Mouse (Mus musculus) embryonic facial prominence, embryonic 13.5 days (tissue): Measurements from ENCODE around the gene Mydgf. TPM values are rescaled to one million over a fixed set of nuclear protein-coding genes. Genes with fewer than 3 reads are reported as not detected.

Experiments
- ATAC-seq: fragments of 200-750 bp; cut with Nextera tagmentation; 2 replicates; pipeline ENCODE4 v1.8.0; 2017; ENCODE audit warnings: low read depth; ENCODE audit not compliant: insufficient number of reproducible peaks, insufficient read depth, low FRiP score, low TSS enrichment
- H3K27ac ChIP-seq: fragments of 300-500 bp; sonication (generic); 2 replicates; pipeline ENCODE4 v1.5.1; 2015; ENCODE audit warnings: moderate library complexity, mild to moderate bottlenecking, inconsistent platforms
- H3K27me3 ChIP-seq: fragments of 300-500 bp; sonication (generic); 2 replicates; pipeline ENCODE4 v1.6.1; 2015; ENCODE audit warnings: mild to moderate bottlenecking, inconsistent platforms
- H3K36me3 ChIP-seq: fragments of 300-500 bp; sonication (generic); 2 replicates; pipeline ENCODE4 v1.6.1; 2015; ENCODE audit warnings: mild to moderate bottlenecking, inconsistent platforms
- H3K4me1 ChIP-seq: fragments of 300-500 bp; sonication (generic); 2 replicates; pipeline ENCODE4 v1.6.1; 2015; ENCODE audit warnings: inconsistent platforms
- H3K4me2 ChIP-seq: fragments of 300-500 bp; sonication (generic); 2 replicates; pipeline ENCODE4 v1.6.1; 2015; ENCODE audit warnings: moderate library complexity, mild to moderate bottlenecking, inconsistent platforms
- H3K4me3 ChIP-seq: fragments of 300-500 bp; sonication (generic); 2 replicates; pipeline ENCODE4 v1.5.1; 2015; ENCODE audit warnings: mild to moderate bottlenecking, inconsistent platforms
- H3K9ac ChIP-seq: fragments of 300-500 bp; sonication (generic); 2 replicates; pipeline ENCODE4 v1.6.1; 2015; ENCODE audit warnings: mild to moderate bottlenecking, inconsistent platforms
- H3K9me3 ChIP-seq: fragments of 300-500 bp; sonication (generic); 2 replicates; pipeline ENCODE4 v1.6.1; 2016; ENCODE audit warnings: inconsistent platforms
- WGBS: fragments of 180-500 bp; shearing (Covaris S2); methylation state at CpG from one replicate; pipeline ENCODE4 v1.1.7; 2015; ENCODE audit warnings: mixed read lengths; 5-methylcytosine and 5-hydroxymethylcytosine counted together
- polyA plus RNA-seq: library from polyadenylated mRNA; unstranded; fragments of >200 nt; fragmentation: Nextera tagmentation; extraction: Ambion mirVana; gene quantifications from 2 replicates; pipeline ENCODE4 v1.2.1, GENCODE M21; 2015

The Mydgf gene
- polyA plus RNA-seq, 1 experiment from 2014 or later, result 91.0 TPM

DNA sequence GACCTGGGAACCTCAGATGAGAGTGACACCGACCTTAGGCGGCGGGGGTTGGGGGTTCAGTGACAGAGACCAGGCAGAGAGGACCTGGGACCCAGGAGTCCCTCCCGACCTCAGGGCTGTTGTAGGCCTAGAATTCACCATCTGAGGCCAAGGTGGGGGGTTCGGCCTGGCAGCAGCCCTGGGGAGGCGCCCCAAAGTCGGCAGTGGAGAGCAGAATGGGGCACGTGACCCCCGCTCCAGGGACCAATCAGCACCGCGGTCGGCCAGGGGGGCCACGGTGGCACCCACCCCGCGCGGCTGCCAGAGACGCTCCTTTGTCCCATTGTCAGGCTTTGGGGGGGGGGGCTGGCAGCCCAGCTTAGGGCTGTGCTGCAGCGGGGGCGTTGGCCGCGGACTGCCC, 44.4 kb downstream of the Mydgf start:
- Histone ChIP-seq H3K9ac (peak overlapping the region; percentile 77), H3K9me3 (no peaks in the 10 kb centered on the region), H3K4me2 (peak overlapping the region; percentile 96), H3K36me3 (no peaks in the 10 kb centered on the region), H3K27me3 (peaks cover 80% of the 10 kb centered on the region), H3K27ac (no peak overlapping the region), H3K4me1 (peaks cover 35% of the 10 kb centered on the region), H3K4me3 (peak overlapping the region; percentile 75)
- WGBS, result 8% methylated on average over 20 of the region's 21 CpGs
- ATAC-seq, result no peak

DNA sequence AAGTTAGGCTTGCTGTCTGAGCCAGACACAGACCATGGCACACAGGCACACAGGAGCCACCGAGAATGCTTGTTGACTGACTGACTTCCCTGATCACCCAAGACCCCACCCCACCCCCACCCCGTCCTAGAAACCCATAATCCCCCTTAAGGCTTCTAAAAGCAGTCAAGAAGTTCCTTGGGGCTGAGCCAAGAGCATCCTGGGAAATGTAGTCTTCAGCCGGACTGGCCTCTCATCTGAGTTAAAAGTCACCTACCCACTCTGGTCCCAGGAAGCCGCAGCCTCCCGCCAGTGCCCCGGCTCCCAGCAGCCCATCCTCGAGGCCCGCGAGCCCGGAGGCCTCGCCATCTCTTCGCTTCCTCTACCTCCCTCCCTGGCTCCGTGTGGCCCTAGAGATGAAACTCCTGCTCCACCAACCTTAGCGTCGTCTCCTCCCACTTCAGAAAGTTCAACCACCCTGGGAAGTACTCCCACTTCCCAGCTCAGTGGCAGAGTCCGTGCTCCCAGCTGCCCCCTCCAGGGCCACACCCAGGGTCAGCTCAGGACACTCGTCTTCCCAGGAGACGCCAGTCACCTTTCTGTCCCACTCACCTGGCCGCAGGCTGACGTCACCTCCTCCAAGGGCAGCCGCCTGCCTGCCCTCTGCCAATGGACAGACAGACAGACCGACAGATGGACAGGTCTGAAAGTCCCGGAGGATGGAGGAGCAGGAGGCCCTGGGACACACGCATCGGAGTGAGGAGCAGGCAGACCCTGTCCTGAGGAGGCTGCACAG, 45.7 kb downstream of the Mydgf start:
- Histone ChIP-seq H3K4me3 (peak overlapping the region; percentile 12; the same call in 1 of the 2 replicates), H3K4me2 (peak overlapping the region; percentile 96), H3K9ac (peak overlapping the region; percentile 32; the same call in 1 of the 2 replicates), H3K4me1 (peaks cover 44% of the 10 kb centered on the region), H3K9me3 (no peaks in the 10 kb centered on the region), H3K27ac (no peak overlapping the region), H3K27me3 (peaks cover 66% of the 10 kb centered on the region), H3K36me3 (no peaks in the 10 kb centered on the region)
- ATAC-seq, result no peak
- WGBS, result 16% methylated on average over 25 of the region's 25 CpGs

DNA sequence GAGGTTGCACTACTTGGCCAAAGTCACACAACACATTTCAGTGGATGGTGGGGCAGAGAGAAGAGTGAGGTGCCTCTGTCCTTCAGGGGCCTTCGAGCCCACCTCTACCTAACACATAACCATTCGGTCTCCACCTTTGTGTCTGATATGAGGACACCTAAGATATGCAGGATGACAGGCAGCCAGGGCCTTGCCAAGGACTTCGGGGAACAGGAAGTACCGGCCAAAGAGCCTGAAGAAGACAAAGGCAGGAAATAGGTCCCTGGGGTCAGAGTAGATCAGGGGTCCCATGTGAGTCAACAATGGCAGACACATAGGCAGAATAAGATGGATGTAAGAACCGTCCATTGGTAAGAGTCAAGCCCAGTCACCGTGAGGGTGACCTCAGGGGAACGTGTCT, 47.2 kb downstream of the Mydgf start:
- Histone ChIP-seq H3K4me2 (no peak overlapping the region), H3K27ac (no peak overlapping the region), H3K4me1 (peaks cover 36% of the 10 kb centered on the region), H3K27me3 (peaks cover 52% of the 10 kb centered on the region), H3K9ac (no peak overlapping the region), H3K9me3 (no peaks in the 10 kb centered on the region), H3K36me3 (no peaks in the 10 kb centered on the region), H3K4me3 (no peak overlapping the region)
- WGBS, result 85% methylated on average over 7 of the region's 7 CpGs
- ATAC-seq, result no peak

DNA sequence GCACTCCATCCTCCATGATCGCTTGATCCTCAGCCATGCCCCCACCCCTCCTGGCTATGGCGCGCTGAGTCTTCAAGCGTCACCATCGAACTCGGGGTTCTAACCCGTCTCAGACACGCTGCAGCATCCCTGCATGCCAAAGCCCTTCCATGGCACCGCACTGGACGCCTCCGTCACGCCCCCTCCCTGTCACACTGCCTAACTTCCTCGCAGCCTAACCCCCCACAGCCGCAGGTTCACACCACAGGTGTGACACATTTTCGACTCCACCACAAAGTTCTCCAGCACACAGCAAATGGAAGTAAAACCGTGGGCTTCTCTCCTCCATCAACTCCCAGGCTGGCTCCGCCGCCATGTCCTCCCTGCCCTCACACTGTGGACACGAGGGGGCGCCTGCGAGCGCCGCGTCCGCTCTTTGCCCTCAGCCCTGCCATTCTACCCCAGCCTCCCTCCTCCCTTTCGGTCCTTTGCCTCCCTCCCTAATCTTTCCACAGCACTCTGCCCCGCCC, 49.2 kb downstream of the Mydgf start:
- peaks cover 31% of the 10 kb centered on the region for H3K27me3 ChIP-seq
- H3K4me3 ChIP-seq, result peak overlapping the region; percentile 36
- H3K9ac ChIP-seq, result peak overlapping the region; percentile 53
- no peaks in the 10 kb centered on the region for H3K9me3 ChIP-seq
- 3% methylated on average over 27 of the region's 27 CpGs for WGBS
- peak overlapping the region; percentile 64 for H3K4me2 ChIP-seq
- no peak for ATAC-seq
- H3K4me1 ChIP-seq, result peaks cover 34% of the 10 kb centered on the region
- H3K27ac ChIP-seq, result no peak overlapping the region
- peaks cover 12% of the 10 kb centered on the region; the same call in 1 of the 2 replicates for H3K36me3 ChIP-seq

DNA sequence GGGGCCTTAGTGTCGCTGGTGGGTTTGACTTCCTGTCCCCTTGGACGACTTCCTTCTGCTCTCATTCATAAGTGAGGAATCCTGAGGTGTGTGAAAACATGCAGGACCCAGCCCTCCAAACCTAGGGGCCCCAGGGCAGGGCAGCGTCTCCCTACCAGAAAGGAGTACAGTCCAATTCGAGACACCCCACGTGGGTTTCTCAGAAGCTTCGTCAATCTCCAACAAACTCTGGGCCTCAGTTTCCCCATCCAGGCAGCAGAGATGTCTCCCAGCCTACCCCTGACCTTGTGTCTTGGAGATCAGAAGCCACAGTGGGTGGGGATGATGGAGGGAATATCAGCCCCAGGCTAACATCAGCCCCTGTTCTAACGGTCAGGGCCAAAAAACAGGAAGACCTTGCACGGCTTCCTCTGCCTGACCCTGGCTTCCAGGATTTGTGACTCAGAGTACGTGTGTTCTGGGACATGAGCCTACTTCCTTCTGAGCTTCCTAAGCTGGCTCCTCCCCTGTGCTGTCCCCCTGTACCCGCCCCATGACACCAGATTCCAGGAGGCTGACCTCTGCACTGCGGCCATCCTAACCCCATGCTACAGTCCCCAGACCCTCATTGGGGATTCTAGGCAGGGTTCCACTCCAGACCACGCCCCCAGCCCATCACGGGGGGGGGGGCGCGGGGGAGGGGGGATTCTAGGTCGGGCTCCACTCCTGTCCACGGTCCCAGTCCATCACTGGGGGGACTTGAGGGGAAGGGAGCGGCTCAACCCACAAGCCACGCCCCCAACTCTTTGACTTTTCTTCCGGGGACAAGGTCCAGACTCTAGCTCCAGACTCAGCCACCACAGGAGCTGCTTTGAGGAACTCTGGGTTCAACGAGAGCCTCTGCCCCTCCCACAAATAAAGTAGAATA, 50.0 kb downstream of the Mydgf start:
- H3K36me3 ChIP-seq, result peaks cover 12% of the 10 kb centered on the region; the same call in 1 of the 2 replicates
- H3K4me1 ChIP-seq, result peaks cover 26% of the 10 kb centered on the region
- H3K9me3 ChIP-seq, result no peaks in the 10 kb centered on the region
- H3K4me2 ChIP-seq, result peak overlapping the region; percentile 64
- peaks cover 23% of the 10 kb centered on the region for H3K27me3 ChIP-seq
- 18% methylated on average over 19 of the region's 21 CpGs for WGBS
- ATAC-seq, result peak; percentile 32; the same call in 1 of the 2 replicates
- H3K4me3 ChIP-seq, result peak overlapping the region; percentile 36
- peak overlapping the region; percentile 53; the same call in 1 of the 2 replicates for H3K9ac ChIP-seq
- H3K27ac ChIP-seq, result peak overlapping the region; percentile 45

DNA sequence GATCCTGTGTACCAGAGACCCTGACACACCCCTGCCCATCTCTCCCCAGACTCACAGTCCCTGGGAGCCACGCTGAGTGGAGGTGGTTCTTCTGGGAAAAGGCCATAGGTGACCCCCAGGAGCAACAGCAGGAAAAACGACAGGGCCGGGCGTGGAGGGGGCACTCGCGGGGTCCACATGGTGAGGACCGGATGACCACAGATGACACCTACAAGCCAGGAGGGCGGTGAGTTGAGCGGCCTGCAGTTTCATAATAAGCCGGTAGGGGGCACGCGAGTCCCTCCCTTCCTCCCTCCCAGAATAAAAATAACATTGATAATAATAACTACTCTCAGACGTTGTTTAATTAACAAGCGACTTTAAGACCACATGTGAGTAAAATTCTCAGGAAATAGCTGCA, 51.1 kb downstream of the Mydgf start:
- WGBS, result 3% methylated on average over 14 of the region's 14 CpGs
- Histone ChIP-seq H3K4me3 (no peak overlapping the region), H3K4me1 (peaks cover 20% of the 10 kb centered on the region), H3K9ac (0 out of 2 replicates have a peak overlapping the region, but pooled peaks have one; percentile 11), H3K9me3 (no peaks in the 10 kb centered on the region), H3K27me3 (peaks cover 14% of the 10 kb centered on the region), H3K27ac (no peak overlapping the region), H3K36me3 (peaks cover 16% of the 10 kb centered on the region; the same call in 1 of the 2 replicates), H3K4me2 (no peak overlapping the region)
- no peak for ATAC-seq

DNA sequence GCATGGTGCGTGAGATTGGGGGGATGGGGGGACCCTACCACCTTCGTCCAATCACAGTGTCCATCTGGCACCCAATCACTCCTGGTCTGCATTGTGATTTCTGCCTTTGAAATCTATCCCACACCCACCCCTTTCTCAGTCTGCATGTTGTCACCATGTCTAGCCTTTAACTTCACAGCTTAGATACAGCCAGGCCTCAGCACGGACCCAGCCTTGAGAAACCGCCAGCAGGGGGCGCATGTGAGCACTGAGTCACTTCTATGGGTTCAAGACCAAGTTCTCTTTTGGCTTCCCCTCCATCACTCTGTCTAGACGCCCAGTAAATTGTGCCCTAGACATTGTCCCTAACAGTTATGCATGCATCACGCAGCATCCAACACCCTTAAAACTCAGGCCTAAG, 51.9 kb downstream of the Mydgf start:
- H3K4me1 ChIP-seq, result peaks cover 20% of the 10 kb centered on the region
- peaks cover 16% of the 10 kb centered on the region; the same call in 1 of the 2 replicates for H3K36me3 ChIP-seq
- H3K9ac ChIP-seq, result no peak overlapping the region
- H3K27ac ChIP-seq, result no peak overlapping the region
- no peak for ATAC-seq
- no peak overlapping the region for H3K4me3 ChIP-seq
- WGBS, result 38% methylated on average over 7 of the region's 7 CpGs
- no peak overlapping the region for H3K4me2 ChIP-seq
- H3K27me3 ChIP-seq, result peaks cover 7% of the 10 kb centered on the region
- no peaks in the 10 kb centered on the region for H3K9me3 ChIP-seq

DNA sequence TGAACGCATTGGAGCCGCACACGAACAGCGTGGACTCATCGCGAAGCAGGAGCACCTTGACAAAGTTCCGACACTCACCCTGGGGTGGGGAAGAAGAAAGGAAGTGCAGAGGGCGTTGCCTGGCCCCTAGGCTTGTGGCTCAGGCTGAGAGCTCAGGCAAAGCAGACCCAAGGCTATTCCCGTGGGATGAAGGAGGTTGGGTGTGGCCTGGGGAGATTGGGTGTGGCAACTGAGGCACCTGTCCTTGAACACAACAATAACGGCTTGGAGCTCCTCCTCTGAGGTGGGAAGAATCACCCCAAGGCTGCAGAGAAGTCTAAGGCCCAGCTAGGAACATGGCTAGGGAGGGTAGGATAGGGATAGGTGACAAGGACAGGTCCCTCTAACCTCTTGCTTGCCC, 52.6 kb downstream of the Mydgf start:
- H3K9ac ChIP-seq, result no peak overlapping the region
- peaks cover 16% of the 10 kb centered on the region; the same call in 1 of the 2 replicates for H3K36me3 ChIP-seq
- H3K4me3 ChIP-seq, result no peak overlapping the region
- peaks cover 20% of the 10 kb centered on the region for H3K4me1 ChIP-seq
- no peaks in the 10 kb centered on the region for H3K9me3 ChIP-seq
- H3K27me3 ChIP-seq, result peaks cover 7% of the 10 kb centered on the region
- WGBS, result 92% methylated on average over 10 of the region's 10 CpGs
- H3K4me2 ChIP-seq, result no peak overlapping the region
- ATAC-seq, result no peak
- H3K27ac ChIP-seq, result no peak overlapping the region

DNA sequence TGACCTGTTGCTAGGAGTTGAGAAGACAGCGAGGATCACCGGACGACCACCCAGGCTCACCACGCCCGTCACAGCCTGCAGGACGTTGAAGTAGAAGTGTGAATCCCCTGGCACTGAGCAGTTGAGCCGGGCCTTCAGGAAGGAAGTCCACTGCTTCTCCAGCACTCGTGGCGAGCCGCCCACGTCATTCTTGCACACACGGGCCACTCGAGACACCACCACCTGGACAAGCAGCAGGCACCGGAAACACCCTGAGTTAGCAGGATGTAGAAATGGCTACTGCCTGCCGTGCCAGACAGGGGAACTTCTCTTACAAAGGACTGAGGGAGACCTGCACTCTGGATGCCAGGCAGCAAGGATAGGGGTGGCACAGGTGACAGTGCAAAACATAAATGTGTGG, 55.5 kb downstream of the Mydgf start:
- Histone ChIP-seq H3K4me1 (peaks cover 13% of the 10 kb centered on the region), H3K9me3 (no peaks in the 10 kb centered on the region), H3K4me2 (no peak overlapping the region), H3K27me3 (peaks cover 23% of the 10 kb centered on the region), H3K36me3 (peaks cover 22% of the 10 kb centered on the region; the same call in 1 of the 2 replicates), H3K4me3 (no peak overlapping the region), H3K27ac (no peak overlapping the region), H3K9ac (no peak overlapping the region)
- WGBS, result 84% methylated on average over 15 of the region's 15 CpGs
- ATAC-seq, result no peak

DNA sequence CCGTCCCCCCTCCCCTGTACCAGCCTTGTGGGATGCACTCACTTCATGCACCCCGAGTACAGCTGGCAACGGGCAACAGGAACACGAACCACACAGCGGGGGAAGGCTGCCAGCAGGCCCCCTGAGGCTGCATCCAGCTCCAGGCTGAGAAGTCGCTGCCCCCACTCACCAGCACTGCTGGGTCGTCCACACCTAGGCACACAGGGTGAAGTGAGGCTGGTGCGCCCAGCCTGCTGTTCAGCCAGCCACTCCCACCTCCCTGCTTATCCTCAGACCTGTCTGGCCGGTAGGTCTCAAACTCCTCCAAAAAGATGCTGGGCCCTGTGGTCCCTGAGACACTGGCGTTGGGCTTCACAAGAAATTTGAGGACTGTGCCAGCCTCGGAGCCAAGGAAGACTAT, 57.5 kb downstream of the Mydgf start:
- Histone ChIP-seq H3K4me2 (no peak overlapping the region), H3K9ac (no peak overlapping the region), H3K4me1 (peaks cover 10% of the 10 kb centered on the region), H3K4me3 (no peak overlapping the region), H3K27ac (no peak overlapping the region), H3K9me3 (peaks cover 10% of the 10 kb centered on the region), H3K27me3 (peaks cover 44% of the 10 kb centered on the region), H3K36me3 (peaks cover 28% of the 10 kb centered on the region; the same call in 1 of the 2 replicates)
- WGBS, result 53% methylated on average over 11 of the region's 11 CpGs
- ATAC-seq, result no peak
